19 mouse cellular contexts compared by ENCODE assay signal in the genomic region with DNA sequence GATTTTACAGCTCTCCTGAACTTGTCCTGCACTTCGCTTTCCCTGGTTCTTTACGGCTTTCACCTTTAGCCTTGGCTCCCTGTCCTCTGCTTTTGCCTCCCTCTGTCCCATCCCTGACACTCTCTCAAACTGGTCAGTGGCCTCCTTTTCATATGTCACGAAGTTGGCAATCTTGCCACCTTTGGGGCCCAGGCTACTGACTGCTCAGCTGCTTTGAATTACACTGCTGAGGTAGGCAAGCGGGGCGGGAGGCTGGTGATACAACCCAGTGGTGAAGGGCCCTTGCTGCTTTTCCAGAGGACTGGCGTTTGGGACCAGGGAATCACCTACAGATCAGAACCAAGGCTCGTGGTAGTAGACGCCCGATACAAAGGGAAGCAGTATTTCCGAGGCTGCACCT. TPM values are rescaled to one million over a fixed set of nuclear protein-coding genes. Genes with fewer than 3 reads are reported as not detected.
DNase-seq lines count a peak whose midpoint lies in the region; ATAC-seq and TF ChIP-seq lines count a peak whose summit lies in the region.
"Had no signal": no experiment of that assay in that cellular context is flagged by ENCODE, and none has a peak within 500 bp of the region (broad histone marks: within the 10 kb centered on the region; RNA-seq: fewer than 3 reads in every experiment).

No protein-coding gene starts in this region.

- H3K27ac ChIP-seq in gastrocnemius, adult 2 months, result peak overlapping the region; percentile 100
- H3K27ac ChIP-seq in liver, embryonic 13.5 days, result no peak overlapping the region
- peak overlapping the region; percentile 57 for H3K27ac ChIP-seq in hindbrain, embryonic 15.5 days (replicated peaks)
- H3K27ac ChIP-seq in neural tube, embryonic 13.5 days (replicated peaks), result peak overlapping the region; percentile 54
- no peak overlapping the region for H3K27ac ChIP-seq in kidney, embryonic 14.5 days (ENCODE audit: low read depth, low read length)
- H3K27ac ChIP-seq: heart, embryonic 15.5 days; liver, embryonic 14.5 days had no signal

- no peak overlapping the region for H3K4me2 ChIP-seq in liver, embryonic 13.5 days
- no peak overlapping the region; the same call in none of the 2 replicates for H3K4me2 ChIP-seq in hindbrain, embryonic 15.5 days
- H3K4me2 ChIP-seq in neural tube, embryonic 13.5 days, result peak overlapping the region; percentile 79
- no peak overlapping the region for H3K4me2 ChIP-seq in kidney, embryonic 14.5 days (replicated peaks; ENCODE audit: low read depth, low read length)
- H3K4me2 ChIP-seq: heart, embryonic 15.5 days had no signal

- no peaks in the 10 kb centered on the region for H3K27me3 ChIP-seq in liver, embryonic 13.5 days
- H3K27me3 ChIP-seq in hindbrain, embryonic 15.5 days, result no peaks in the 10 kb centered on the region
- H3K27me3 ChIP-seq in neural tube, embryonic 13.5 days, result no peaks in the 10 kb centered on the region
- no peaks in the 10 kb centered on the region for H3K27me3 ChIP-seq in kidney, embryonic 14.5 days (ENCODE audit: control insufficient read depth, insufficient read depth, low read length)
- H3K27me3 ChIP-seq: heart, embryonic 15.5 days had no signal

- no peaks in the 10 kb centered on the region for H3K9me3 ChIP-seq in liver, embryonic 13.5 days (replicated peaks)
- H3K9me3 ChIP-seq in hindbrain, embryonic 15.5 days, result no peaks in the 10 kb centered on the region
- H3K9me3 ChIP-seq in neural tube, embryonic 13.5 days, result no peaks in the 10 kb centered on the region
- H3K9me3 ChIP-seq in kidney, embryonic 14.5 days (ENCODE audit: control insufficient read depth, low read length), result no peaks in the 10 kb centered on the region
- H3K9me3 ChIP-seq: heart, embryonic 15.5 days had no signal

- TF ChIP-seq CTCF in gastrocnemius, adult 2 months (IDR thresholded peaks at IDR 0.05), result no peak

- H3K36me3 ChIP-seq in liver, embryonic 13.5 days, result peaks cover 24% of the 10 kb centered on the region
- 0 out of 2 replicates have a peak, but pooled peaks cover 3% of the 10 kb centered on the region for H3K36me3 ChIP-seq in hindbrain, embryonic 15.5 days
- H3K36me3 ChIP-seq in neural tube, embryonic 13.5 days, result peaks cover 12% of the 10 kb centered on the region; the same call in 1 of the 2 replicates
- H3K36me3 ChIP-seq in kidney, embryonic 14.5 days (ENCODE audit: control insufficient read depth, insufficient read depth, low read length), result peaks cover 6% of the 10 kb centered on the region; the same call in 1 of the 2 replicates

- intact Hi-C loops in gastrocnemius, adult 2 months (cut with DNase I), result no loop called here

- 0 out of 2 replicates have a peak overlapping the region, but pooled peaks have one; percentile 91 for H3K9ac ChIP-seq in liver, embryonic 13.5 days
- H3K9ac ChIP-seq in hindbrain, embryonic 15.5 days, result no peak overlapping the region
- H3K9ac ChIP-seq in neural tube, embryonic 13.5 days, result peak overlapping the region; percentile 41; the same call in 1 of the 2 replicates
- H3K9ac ChIP-seq in kidney, embryonic 14.5 days (ENCODE audit: low read depth, low read length), result no peak overlapping the region
- H3K9ac ChIP-seq: heart, embryonic 15.5 days had no signal

- peak overlapping the region; percentile 90 for H3K4me3 ChIP-seq in gastrocnemius, adult 2 months
- H3K4me3 ChIP-seq in liver, embryonic 13.5 days (replicated peaks), result no peak overlapping the region
- no peak overlapping the region for H3K4me3 ChIP-seq in hindbrain, embryonic 15.5 days
- no peak overlapping the region for H3K4me3 ChIP-seq in neural tube, embryonic 13.5 days
- no peak overlapping the region for H3K4me3 ChIP-seq in kidney, embryonic 14.5 days (ENCODE audit: low read length)
- H3K4me3 ChIP-seq: heart, embryonic 15.5 days had no signal

- peaks cover 33% of the 10 kb centered on the region for H3K4me1 ChIP-seq in liver, embryonic 13.5 days (replicated peaks)
- peaks cover 33% of the 10 kb centered on the region for H3K4me1 ChIP-seq in hindbrain, embryonic 15.5 days (replicated peaks)
- peaks cover 31% of the 10 kb centered on the region for H3K4me1 ChIP-seq in neural tube, embryonic 13.5 days (replicated peaks)
- H3K4me1 ChIP-seq in kidney, embryonic 14.5 days (ENCODE audit: control insufficient read depth, insufficient read depth, low read length), result peaks cover 8% of the 10 kb centered on the region; the same call in 1 of the 2 replicates

- peak; percentile 73 for DNase-seq in gastrocnemius, adult 2 months
- no peak for DNase-seq in gastrocnemius, postnatal 4 days (ENCODE audit: low spot score in 2 of 2)
- no peak for DNase-seq in liver, embryonic 13.5 days
- no peak for DNase-seq in liver
- DNase-seq in right cerebral cortex, adult 18-20 months, result no peak
- DNase-seq: adrenal gland, postnatal 14 days; cerebellum, adult 8-10 months; lung, postnatal 14 days; thymus, postnatal 36 days had no signal

- no peak for ATAC-seq in liver, embryonic 13.5 days (ENCODE audit: low read depth)
- ATAC-seq in hindbrain, embryonic 15.5 days (ENCODE audit: low FRiP score, low read depth), result no peak
- ATAC-seq in neural tube, embryonic 13.5 days (ENCODE audit: low read depth), result no peak
- ATAC-seq in kidney, embryonic 14.5 days (ENCODE audit: low FRiP score, low TSS enrichment), result no peak
- ATAC-seq: inflammation-experienced regulatory T-cells, adult 6 months had no signal

- 85% methylated on average over 10 of the region's 10 CpGs for WGBS in liver, embryonic 13.5 days (ENCODE audit: insufficient replicate concordance)
- 71% methylated on average over 10 of the region's 10 CpGs for WGBS in hindbrain, embryonic 15.5 days
- WGBS in neural tube, embryonic 13.5 days, result 77% methylated on average over 10 of the region's 10 CpGs
- WGBS in kidney, embryonic 14.5 days, result 83% methylated on average over 10 of the region's 10 CpGs

RNA-seq across cellular contexts. Expression of gene Tcf25, which starts 2.1 kb away (rescaled TPM):
- 100 to 1,000 TPM; 134 to 140 TPM for total RNA-seq in gastrocnemius, adult 2 months (2021)
- total RNA-seq in gastrocnemius, postnatal 4 days (2021), result 100 to 1,000 TPM; 174 to 177 TPM
- polyA plus RNA-seq in liver, embryonic 13.5 days (2015; fragmentation: Nextera tagmentation; extraction: Ambion mirVana), result 63.6 and 73.7 TPM in 2 replicates
- 332 and 377 TPM in 2 replicates for polyA plus RNA-seq in hindbrain, embryonic 15.5 days (2015; fragmentation: Nextera tagmentation; extraction: Ambion mirVana)
- 317 and 328 TPM in 2 replicates for polyA plus RNA-seq in neural tube, embryonic 13.5 days (2015; fragmentation: Nextera tagmentation; extraction: Ambion mirVana)
- polyA plus RNA-seq in kidney, embryonic 14.5 days (2014; fragmentation: Nextera tagmentation; extraction: Ambion mirVana), result 115 and 157 TPM in 2 replicates

RNA-seq across cellular contexts. Expression of gene Mc1r, which starts 31.2 kb away (rescaled TPM):
- not detected for total RNA-seq in gastrocnemius, adult 2 months (2021)
- total RNA-seq in gastrocnemius, postnatal 4 days (2021), result not detected
- not detected in 2 replicates for polyA plus RNA-seq in liver, embryonic 13.5 days (2015; fragmentation: Nextera tagmentation; extraction: Ambion mirVana)
- 0.06 and 0.16 TPM in 2 replicates for polyA plus RNA-seq in hindbrain, embryonic 15.5 days (2015; fragmentation: Nextera tagmentation; extraction: Ambion mirVana)
- polyA plus RNA-seq in neural tube, embryonic 13.5 days (2015; fragmentation: Nextera tagmentation; extraction: Ambion mirVana), result 0.21 and 0.22 TPM in 2 replicates
- not detected in 2 replicates for polyA plus RNA-seq in kidney, embryonic 14.5 days (2014; fragmentation: Nextera tagmentation; extraction: Ambion mirVana)
- total RNA-seq: adrenal gland, postnatal 14 days; left cerebral cortex, postnatal 10 days; neutrophil, adult 5-6 weeks had no signal
- polyA plus RNA-seq: heart, embryonic 15.5 days; inflammation-experienced regulatory T-cells, adult 6 months; kidney, embryonic 16.5 days had no signal

RNA-seq across cellular contexts. Expression of gene Tubb3, which starts 35.5 kb away (rescaled TPM):
- not detected for total RNA-seq in gastrocnemius, adult 2 months (2021)
- total RNA-seq in gastrocnemius, postnatal 4 days (2021), result under 1 TPM; 0.61 to 0.96 TPM
- 1.4 and 1.9 TPM in 2 replicates for polyA plus RNA-seq in liver, embryonic 13.5 days (2015; fragmentation: Nextera tagmentation; extraction: Ambion mirVana)
- polyA plus RNA-seq in hindbrain, embryonic 15.5 days (2015; fragmentation: Nextera tagmentation; extraction: Ambion mirVana), result 1,757 and 1,788 TPM in 2 replicates
- 1,543 and 1,658 TPM in 2 replicates for polyA plus RNA-seq in neural tube, embryonic 13.5 days (2015; fragmentation: Nextera tagmentation; extraction: Ambion mirVana)
- polyA plus RNA-seq in kidney, embryonic 14.5 days (2014; fragmentation: Nextera tagmentation; extraction: Ambion mirVana), result 1.2 and 1.9 TPM in 2 replicates
- total RNA-seq: granulocyte monocyte progenitor cell, adult 5-6 weeks; neutrophil, adult 5-6 weeks had no signal

RNA-seq across cellular contexts. Expression of gene Spire2, which starts 43.2 kb away (rescaled TPM):
- not detected for total RNA-seq in gastrocnemius, adult 2 months (2021)
- 1 to 10 TPM in 1 of 2 experiments, under 1 TPM in 1; 0.70 to 1.3 TPM for total RNA-seq in gastrocnemius, postnatal 4 days (2021)
- 3.1 and 3.4 TPM in 2 replicates for polyA plus RNA-seq in liver, embryonic 13.5 days (2015; fragmentation: Nextera tagmentation; extraction: Ambion mirVana)
- polyA plus RNA-seq in hindbrain, embryonic 15.5 days (2015; fragmentation: Nextera tagmentation; extraction: Ambion mirVana), result 38.3 and 39.5 TPM in 2 replicates
- 35.9 and 40.2 TPM in 2 replicates for polyA plus RNA-seq in neural tube, embryonic 13.5 days (2015; fragmentation: Nextera tagmentation; extraction: Ambion mirVana)
- polyA plus RNA-seq in kidney, embryonic 14.5 days (2014; fragmentation: Nextera tagmentation; extraction: Ambion mirVana), result 2.2 and 3.9 TPM in 2 replicates
- total RNA-seq: granulocyte monocyte progenitor cell, adult 5-6 weeks had no signal
- polyA plus RNA-seq: inflammation-experienced regulatory T-cells, adult 6 months had no signal

RNA-seq across cellular contexts. Expression of gene Def8, which starts 47.6 kb away (rescaled TPM):
- 10 to 100 TPM; 38.5 to 39.1 TPM for total RNA-seq in gastrocnemius, adult 2 months (2021)
- total RNA-seq in gastrocnemius, postnatal 4 days (2021), result 10 to 100 TPM; 32.2 to 37.3 TPM
- 13.0 and 14.8 TPM in 2 replicates for polyA plus RNA-seq in liver, embryonic 13.5 days (2015; fragmentation: Nextera tagmentation; extraction: Ambion mirVana)
- 48.6 and 51.6 TPM in 2 replicates for polyA plus RNA-seq in hindbrain, embryonic 15.5 days (2015; fragmentation: Nextera tagmentation; extraction: Ambion mirVana)
- polyA plus RNA-seq in neural tube, embryonic 13.5 days (2015; fragmentation: Nextera tagmentation; extraction: Ambion mirVana), result 43.3 and 44.5 TPM in 2 replicates
- polyA plus RNA-seq in kidney, embryonic 14.5 days (2014; fragmentation: Nextera tagmentation; extraction: Ambion mirVana), result 24.2 and 35.7 TPM in 2 replicates

Comparison
In these comparisons a context has a peak if more than half of its experiments do, and no peak if none do; other contexts are left out.
1. H3K27ac ChIP-seq: peak in gastrocnemius, adult 2 months (single experiment), hindbrain, embryonic 15.5 days (single experiment) and neural tube, embryonic 13.5 days (single experiment); none in liver, embryonic 13.5 days (single experiment) and kidney, embryonic 14.5 days (single experiment).
2. H3K9ac ChIP-seq: peak in liver, embryonic 13.5 days (single experiment) and neural tube, embryonic 13.5 days (single experiment); none in hindbrain, embryonic 15.5 days (single experiment) and kidney, embryonic 14.5 days (single experiment).
3. RNA of gene Tubb3, which starts 35.5 kb away (polyA plus RNA-seq): 1,757 to 1,788 TPM in hindbrain, embryonic 15.5 days and 1,543 to 1,658 TPM in neural tube, embryonic 13.5 days; 1.2 to 1.9 TPM in kidney, embryonic 14.5 days and 1.4 to 1.9 TPM in liver, embryonic 13.5 days; every median in the first group is over 100 times any median in the second.